Mouse (Mus musculus) right cerebral cortex, postnatal 10 days (tissue): ENCODE measurements around the gene Trim59.

Source experiments
- DNase-seq, 2 experiments: peaks; one replicate each; pipeline ENCODE4 v3.0.0; 2021; ENCODE audit warnings: low spot score in 2 of 2

Trim59 gene

DNA sequence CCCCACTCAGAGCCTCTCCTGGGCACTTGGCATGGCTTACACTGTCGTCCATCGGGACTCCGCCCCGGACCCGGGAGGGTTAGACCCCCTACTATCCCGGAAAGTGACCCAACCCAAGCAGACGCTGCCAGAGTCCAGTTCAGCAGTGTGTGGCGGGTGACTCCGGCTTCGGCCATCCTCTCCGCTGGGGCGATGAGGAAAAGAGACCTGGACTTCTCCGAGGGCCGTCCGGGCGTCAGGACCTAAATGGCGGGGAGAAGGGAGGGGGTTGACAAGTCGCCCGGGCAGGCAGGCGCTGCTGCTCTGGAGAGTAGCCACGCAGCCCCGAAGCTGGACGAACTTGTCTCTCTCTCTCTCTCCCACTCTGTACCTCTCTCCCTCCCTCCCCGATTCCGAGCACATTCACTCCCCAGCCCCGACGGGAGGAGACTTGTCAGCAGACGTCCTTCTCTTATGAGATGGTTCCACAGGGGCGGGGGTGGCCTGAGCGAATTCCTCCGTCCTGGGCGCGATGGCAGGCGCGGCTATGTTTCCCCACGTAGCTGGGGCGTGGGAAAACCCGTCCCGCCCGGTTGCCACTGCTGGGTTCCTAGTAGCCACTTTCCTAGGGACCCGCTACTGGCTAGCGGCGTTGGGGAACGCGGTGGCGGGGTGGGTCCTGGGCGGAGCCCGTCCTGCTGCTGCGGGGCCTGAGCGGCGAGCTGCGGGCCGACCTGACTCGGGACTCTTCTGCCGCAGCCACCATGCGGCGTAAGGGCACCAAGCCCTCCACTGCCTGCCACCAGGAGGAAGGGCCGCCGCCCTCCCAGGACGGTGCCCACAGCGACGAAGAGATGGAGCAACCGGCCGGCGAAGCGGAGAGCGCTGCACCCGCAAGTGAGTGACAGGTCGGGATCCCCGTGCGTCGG lies 39.0 kb downstream of the Trim59 start:
- DNase-seq = peak; percentile 57 to 71

DNA sequence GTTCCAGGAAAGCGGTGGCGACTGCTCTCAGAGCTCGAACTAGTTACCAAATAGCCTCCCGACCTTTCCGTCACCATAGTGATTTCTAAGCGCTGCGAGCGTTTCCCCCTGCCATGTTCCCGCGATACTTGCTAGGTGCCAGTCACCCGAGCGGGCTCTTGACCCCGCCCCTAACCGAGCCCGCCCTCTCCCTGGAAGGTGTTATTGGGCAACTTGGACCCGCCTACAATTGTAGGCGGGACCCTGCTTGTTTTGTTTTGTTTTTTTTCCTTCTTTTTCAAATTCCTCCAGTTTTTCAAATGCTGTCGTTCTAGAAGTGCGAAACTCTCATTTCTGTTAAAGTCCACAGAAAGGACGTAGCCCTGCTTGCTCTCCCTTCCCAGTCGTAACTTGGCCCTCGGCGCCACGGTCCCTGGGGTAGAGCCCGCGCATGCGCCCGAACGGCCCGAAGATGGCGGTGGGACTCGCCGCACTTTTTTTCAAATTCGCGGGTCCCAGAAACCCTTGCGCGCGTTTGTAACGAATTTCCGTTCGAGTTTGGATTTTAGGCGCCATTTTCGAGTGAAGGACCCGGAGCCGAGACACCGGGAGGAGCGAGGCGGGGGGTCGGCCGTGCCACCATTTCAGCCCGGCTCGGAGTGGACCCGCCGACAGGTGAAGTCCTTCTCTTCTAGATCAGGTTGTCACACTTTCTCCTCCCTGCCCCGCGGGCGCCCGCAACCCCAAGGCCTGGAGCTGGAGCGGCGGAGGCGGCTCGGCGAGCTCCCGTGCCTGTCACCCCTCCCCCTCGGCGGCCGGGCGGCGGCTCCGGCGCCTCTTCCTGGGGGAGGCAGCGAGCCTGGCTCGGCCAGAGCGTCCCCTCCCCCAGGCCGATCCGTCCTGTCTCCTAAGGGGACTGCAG lies 39.9 kb downstream of the Trim59 start, which contains the start of the genes Ift80 and Smc4:
TSS of gene Ift80 (minus strand) at position 134 of the 901 bp plus-strand sequence.
TSS of gene Smc4 (plus strand) at position 302 of the 901 bp plus-strand sequence.
- peak; percentile 97 for DNase-seq

DNA sequence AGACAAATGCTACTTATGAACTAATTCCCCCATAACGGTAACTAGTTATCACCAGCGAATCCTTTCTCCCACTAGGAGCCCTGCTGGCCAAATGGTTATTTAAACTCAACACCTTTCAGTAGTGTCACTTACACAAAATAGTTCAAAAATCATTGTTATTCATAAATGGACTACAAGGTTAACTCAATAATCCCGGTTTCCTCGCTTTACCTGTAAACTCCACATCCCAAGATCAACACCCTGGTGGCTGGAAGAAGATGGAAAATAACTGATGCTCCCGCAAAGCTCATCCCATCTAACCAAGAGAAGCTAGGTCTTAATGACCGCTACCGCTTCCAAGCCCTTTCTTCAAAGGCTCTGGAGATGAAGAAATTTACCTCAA lies 40.5 kb downstream of the Trim59 start:
- no peak for DNase-seq

DNA sequence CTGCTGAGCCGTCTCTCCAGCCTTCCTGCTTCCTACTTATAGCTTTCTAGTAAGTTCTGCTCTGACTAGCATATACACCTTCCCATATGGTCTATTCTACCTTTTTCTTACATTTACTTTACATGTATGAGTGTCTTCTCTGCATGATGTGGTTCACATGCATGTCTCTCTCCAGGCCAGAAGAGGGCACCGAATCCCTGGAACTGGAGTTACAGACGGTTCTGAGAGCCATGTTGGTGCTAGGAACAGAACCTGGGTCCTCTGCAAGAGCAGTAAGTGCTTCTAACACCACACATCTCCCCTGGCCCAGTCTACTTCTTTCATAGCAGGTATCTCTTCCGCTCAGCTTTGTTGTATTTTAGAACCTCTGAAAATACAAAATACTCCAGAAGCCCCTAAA lies 41.8 kb downstream of the Trim59 start:
- no peak for DNase-seq

DNA sequence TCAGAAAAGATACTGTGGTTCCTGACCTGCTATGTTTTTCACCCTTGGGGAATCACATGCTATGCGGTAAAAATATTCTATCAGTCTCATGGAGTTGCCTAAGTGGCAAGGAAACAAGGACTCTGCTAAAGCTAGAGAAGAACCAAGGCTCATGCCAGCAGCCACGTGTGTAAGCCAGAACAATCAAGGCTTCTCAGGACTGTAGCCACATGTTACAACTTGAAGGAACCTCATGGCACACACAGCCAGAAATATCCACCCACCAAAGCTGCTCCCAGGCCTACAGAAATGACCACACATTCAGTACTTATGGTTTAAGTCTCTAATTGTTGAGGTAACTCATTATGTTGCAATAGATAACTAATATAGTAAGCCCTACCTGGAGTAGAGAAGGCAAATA lies 58.0 kb downstream of the Trim59 start:
- no peak for DNase-seq
